Mouse (Mus musculus) cortical plate, adult 2 months (tissue): ENCODE data around the gene Ap5b1. TPM values are rescaled to one million over a fixed set of nuclear protein-coding genes. Genes with fewer than 3 reads are reported as not detected.

Source experiments
- H3K27ac ChIP-seq: fragments of 200-500 bp; 2 replicates; pipeline ENCODE4 v1.5.1; 2012; ENCODE audit warnings: low read length, control low read depth, inconsistent platforms; ENCODE audit not compliant: insufficient read depth
- H3K4me1 ChIP-seq: fragments of 200-500 bp; 2 replicates; pipeline ENCODE4 v1.6.1; 2011; ENCODE audit warnings: low read length; ENCODE audit not compliant: control insufficient read depth, insufficient read depth
- H3K4me3 ChIP-seq: fragments of 200-500 bp; 2 replicates; pipeline ENCODE4 v1.5.1; 2011; ENCODE audit warnings: mild to moderate bottlenecking, low read length, control low read depth; ENCODE audit not compliant: insufficient read depth
- CTCF ChIP-seq: fragments of 200-500 bp; IDR thresholded peaks from 2 replicates; pipeline ENCODE4 v1.5.1; 2011; ENCODE audit warnings: mild to moderate bottlenecking, control low read depth, low read length; ENCODE audit not compliant: insufficient read depth; ENCODE audit errors: extremely low read depth
- POLR2A ChIP-seq: fragments of 200-500 bp; IDR thresholded peaks from 2 replicates; pipeline ENCODE4 v1.6.1; 2011; ENCODE audit warnings: mild to moderate bottlenecking, low read length, control low read depth; ENCODE audit not compliant: insufficient read depth; ENCODE audit errors: extremely low read depth
- polyA plus RNA-seq: library from polyadenylated mRNA; depleted of rRNA; stranded (reverse); fragments of >200 nt; gene quantifications from 2 replicates; pipeline ENCODE4 v1.2.3, GENCODE M21; 2012

The Ap5b1 gene
- polyA plus RNA-seq, 1 experiment, result 3.3 TPM

- TF ChIP-seq POLR2A (no peak), CTCF (no peak)
- no peaks in the 10 kb centered on the region for H3K4me1 ChIP-seq
- H3K27ac ChIP-seq, result no peak overlapping the region
- no peak overlapping the region for H3K4me3 ChIP-seq
Observed at GRCm38 (mm10) chr19:5575336-5575735, 7.5 kb downstream of the Ap5b1 start.

- TF ChIP-seq CTCF (no peak), POLR2A (no peak)
- Histone ChIP-seq H3K27ac (no peak overlapping the region), H3K4me3 (no peak overlapping the region), H3K4me1 (no peaks in the 10 kb centered on the region)
Observed at GRCm38 (mm10) chr19:5579971-5580370, 12.1 kb downstream of the Ap5b1 start.

DNA sequence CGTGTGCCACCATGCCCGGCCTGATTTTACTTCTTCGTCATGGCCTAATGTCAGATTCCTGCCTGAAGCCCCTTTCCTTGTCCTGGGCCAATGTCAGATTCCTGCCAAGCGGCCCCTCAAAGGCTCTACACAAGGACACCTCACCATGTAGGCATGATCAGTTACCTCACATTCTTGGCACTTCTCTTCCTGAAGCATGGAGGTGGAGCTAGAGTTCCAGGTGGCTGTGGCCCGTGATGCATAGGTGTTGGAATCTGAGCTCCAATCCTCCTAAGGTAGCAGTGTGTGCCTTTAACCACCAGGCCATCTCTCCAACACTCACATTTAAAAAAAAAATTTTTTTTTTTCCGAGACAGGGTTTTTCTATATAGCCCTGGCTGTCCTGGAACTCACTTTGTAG is 13.0 kb downstream of the Ap5b1 start:
- no peaks in the 10 kb centered on the region for H3K4me1 ChIP-seq
- H3K4me3 ChIP-seq, result no peak overlapping the region
- no peak for TF ChIP-seq POLR2A
- TF ChIP-seq CTCF, result no peak

GRCm38 (mm10) chr19:5581995-5582394 is 14.2 kb downstream of the Ap5b1 start:
- Histone ChIP-seq H3K4me1 (no peaks in the 10 kb centered on the region), H3K4me3 (no peak overlapping the region), H3K27ac (no peak overlapping the region)
- TF ChIP-seq CTCF (no peak), POLR2A (no peak)

More for the DNA sequence above, 13.0 kb downstream of the Ap5b1 start:
- H3K27ac ChIP-seq, result no peak overlapping the region

- Histone ChIP-seq H3K4me1 (no peaks in the 10 kb centered on the region; the same call in 1 of the 2 replicates), H3K4me3 (no peak overlapping the region), H3K27ac (no peak overlapping the region)
- TF ChIP-seq POLR2A, result no peak
- TF ChIP-seq CTCF, result no peak
Observed at GRCm38 (mm10) chr19:5589159-5589558, 21.3 kb downstream of the Ap5b1 start.

GRCm38 (mm10) chr19:5591888-5592287 is 24.1 kb downstream of the Ap5b1 start:
- H3K4me3 ChIP-seq, result no peak overlapping the region
- H3K4me1 ChIP-seq, result no peaks in the 10 kb centered on the region; the same call in 1 of the 2 replicates
- TF ChIP-seq POLR2A (no peak), CTCF (no peak)
- H3K27ac ChIP-seq, result no peak overlapping the region

- no peak for TF ChIP-seq CTCF
- TF ChIP-seq POLR2A, result no peak
- H3K27ac ChIP-seq, result no peak overlapping the region
- H3K4me1 ChIP-seq, result peaks cover 2% of the 10 kb centered on the region; the same call in 1 of the 2 replicates
- H3K4me3 ChIP-seq, result no peak overlapping the region
Observed at GRCm38 (mm10) chr19:5599224-5599623, 31.4 kb downstream of the Ap5b1 start.

GRCm38 (mm10) chr19:5601752-5602541 is 34.1 kb downstream of the Ap5b1 start, which contains the start of gene Rnaseh2c:
TSS of gene Rnaseh2c (plus strand) at chr19:5601873.
- peak within 1 kb of the TSS; percentile 73 for H3K4me3 ChIP-seq
- H3K27ac ChIP-seq, result no peak within 1 kb of the TSS
- TF ChIP-seq POLR2A, result peak; percentile 85
- no peak for TF ChIP-seq CTCF
- peaks cover 2% of the 10 kb centered on the region; the same call in 1 of the 2 replicates for H3K4me1 ChIP-seq

DNA sequence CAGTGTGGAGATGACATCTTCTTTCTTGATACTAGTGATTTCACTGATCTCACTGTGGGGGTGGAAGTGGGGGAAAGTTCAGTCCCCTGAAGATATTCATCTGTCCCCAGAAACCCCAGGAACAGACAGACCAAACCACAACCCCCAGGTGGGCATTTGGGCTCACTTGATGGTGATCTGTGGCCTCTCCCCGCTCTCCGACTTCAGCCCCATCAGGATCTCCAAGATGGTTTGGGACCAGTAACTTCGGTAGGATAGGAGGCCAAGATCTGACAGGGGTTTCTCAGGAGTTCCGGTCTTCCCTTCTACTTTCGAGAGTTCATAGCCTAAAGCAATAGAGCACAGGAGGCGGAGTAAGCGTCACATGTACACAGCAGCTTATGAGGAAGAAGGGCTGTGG is 35.8 kb downstream of the Ap5b1 start:
- H3K27ac ChIP-seq, result no peak overlapping the region
- no peak overlapping the region for H3K4me3 ChIP-seq
- no peak for TF ChIP-seq CTCF
- TF ChIP-seq POLR2A, result no peak

GRCm38 (mm10) chr19:5605126-5605525 is 37.3 kb downstream of the Ap5b1 start:
- Histone ChIP-seq H3K27ac (no peak overlapping the region), H3K4me1 (peaks cover 3% of the 10 kb centered on the region; the same call in 1 of the 2 replicates), H3K4me3 (no peak overlapping the region)
- TF ChIP-seq POLR2A (no peak), CTCF (no peak)

More for the DNA sequence above, 35.8 kb downstream of the Ap5b1 start:
- H3K4me1 ChIP-seq, result peaks cover 2% of the 10 kb centered on the region; the same call in 1 of the 2 replicates
